Mouse (Mus musculus) neural tube, embryonic 10.5 days (tissue): ENCODE results near the gene Arglu1.
A peak's percentile ranks its signal among the peaks of the same experiment; 100 is the strongest.

Experiments
- DNase-seq: peaks from one replicate; pipeline ENCODE4 v3.0.0-alpha.2; 2017; ENCODE audit warnings: low spot score; ENCODE audit errors: extremely low spot score

Arglu1 gene

GRCm38 (mm10) chr8:8658426-8659224, 31.7 kb downstream of the Arglu1 start:
- peak; percentile 84 for DNase-seq

- peak; percentile 31 for DNase-seq
Observed at GRCm38 (mm10) chr8:8657692-8658355, 32.5 kb downstream of the Arglu1 start.

GRCm38 (mm10) chr8:8656578-8657441, 33.5 kb downstream of the Arglu1 start:
- DNase-seq: peak; percentile 41

GRCm38 (mm10) chr8:8655346-8656340, 34.7 kb downstream of the Arglu1 start:
- DNase-seq: peak; percentile 33

GRCm38 (mm10) chr8:8653906-8654489, 36.3 kb downstream of the Arglu1 start:
- peak; percentile 39 for DNase-seq

- DNase-seq: no peak
Observed at GRCm38 (mm10) chr8:8653343-8653742, 37.0 kb downstream of the Arglu1 start.

- no peak for DNase-seq
Observed at GRCm38 (mm10) chr8:8652388-8652787, 37.9 kb downstream of the Arglu1 start.

GRCm38 (mm10) chr8:8649944-8650343, 40.4 kb downstream of the Arglu1 start:
- DNase-seq: no peak

- no peak for DNase-seq
Observed at GRCm38 (mm10) chr8:8649536-8649935, 40.8 kb downstream of the Arglu1 start.

- DNase-seq: no peak
Observed at GRCm38 (mm10) chr8:8648686-8649085, 41.6 kb downstream of the Arglu1 start.

- DNase-seq: no peak
Observed at GRCm38 (mm10) chr8:8647824-8648223, 42.5 kb downstream of the Arglu1 start.

GRCm38 (mm10) chr8:8647319-8647718, 43.0 kb downstream of the Arglu1 start:
- no peak for DNase-seq

- DNase-seq: no peak
Observed at GRCm38 (mm10) chr8:8644160-8644915, 46.0 kb downstream of the Arglu1 start.

GRCm38 (mm10) chr8:8640264-8640588, 50.1 kb downstream of the Arglu1 start:
- DNase-seq: no peak

GRCm38 (mm10) chr8:8639569-8640263, 50.6 kb downstream of the Arglu1 start:
- no peak for DNase-seq

GRCm38 (mm10) chr8:8631394-8631793, 58.9 kb downstream of the Arglu1 start:
- DNase-seq: no peak

- DNase-seq: no peak
Observed at GRCm38 (mm10) chr8:8624017-8624416, 66.3 kb downstream of the Arglu1 start.

- no peak for DNase-seq
Observed at GRCm38 (mm10) chr8:8623486-8623885, 66.8 kb downstream of the Arglu1 start.

- no peak for DNase-seq
Observed at GRCm38 (mm10) chr8:8622476-8622875, 67.8 kb downstream of the Arglu1 start.
